Mouse (Mus musculus) heart, postnatal 0 days (tissue): ENCODE measurements at regions not wholly inside any gene's neighbourhood (a gene's known extent, or its start where the extent isn't known, plus 50 kb on each side); places are given as distances from the start of the nearest gene placed in this dataset.

Experiments used
- ATAC-seq: fragments of 200-750 bp; cut with Nextera tagmentation; 2 replicates; pipeline ENCODE4 v1.8.0; 2017; ENCODE audit warnings: low read depth, moderate number of reproducible peaks, moderate library complexity; ENCODE audit not compliant: insufficient read depth
- DNase-seq: peaks from one replicate; pipeline ENCODE4 v3.0.0-alpha.2; 2016; ENCODE audit warnings: low spot score
- H3K27ac ChIP-seq: fragments of 300-500 bp; sonication (generic); 2 replicates; pipeline ENCODE4 v1.5.1; 2014; ENCODE audit warnings: low read depth, mild to moderate bottlenecking
- H3K27me3 ChIP-seq: fragments of 300-500 bp; sonication (generic); 2 replicates; pipeline ENCODE4 v1.6.1; 2014; ENCODE audit warnings: low read length, mixed read lengths; ENCODE audit not compliant: control insufficient read depth, insufficient read depth
- H3K36me3 ChIP-seq: fragments of 300-500 bp; sonication (generic); replicated peaks from 2 replicates; pipeline ENCODE4 v1.6.1; 2014; ENCODE audit warnings: low read length, mixed read lengths; ENCODE audit not compliant: control insufficient read depth, insufficient read depth
- H3K4me1 ChIP-seq: fragments of 300-500 bp; sonication (generic); 2 replicates; pipeline ENCODE4 v1.6.1; 2014; ENCODE audit warnings: antibody characterized with exemption; ENCODE audit not compliant: control insufficient read depth, insufficient read depth
- H3K4me2 ChIP-seq: fragments of 300-500 bp; sonication (generic); 2 replicates; pipeline ENCODE4 v1.6.1; 2014; ENCODE audit warnings: low read depth, mild to moderate bottlenecking, low read length, moderate library complexity
- H3K4me3 ChIP-seq: fragments of 300-500 bp; sonication (generic); 2 replicates; pipeline ENCODE4 v1.5.1; 2014; ENCODE audit warnings: low read depth, low read length
- H3K9ac ChIP-seq: fragments of 300-500 bp; sonication (generic); replicated peaks from 2 replicates; pipeline ENCODE4 v1.6.1; 2014; ENCODE audit warnings: low read depth, low read length, mixed read lengths
- H3K9me3 ChIP-seq: fragments of 300-500 bp; sonication (generic); replicated peaks from 2 replicates; pipeline ENCODE4 v1.6.1; 2016; ENCODE audit warnings: low read length; ENCODE audit not compliant: control insufficient read depth
- CTCF ChIP-seq: IDR thresholded peaks from 2 replicates; pipeline ENCODE4 v1.5.1; 2016; ENCODE audit warnings: antibody characterized with exemption, control low read depth, low read depth
- EP300 ChIP-seq: IDR thresholded peaks from 2 replicates; pipeline ENCODE4 v1.6.1; 2016; ENCODE audit warnings: antibody characterized with exemption, low read depth
- WGBS: fragments of 180-500 bp; shearing (Covaris S2); extraction: QIAGEN DNeasy Blood & Tissue Kit; methylation state at CpG from one replicate; pipeline ENCODE4 v1.1.7; 2014; 5-methylcytosine and 5-hydroxymethylcytosine counted together

- Histone ChIP-seq H3K27ac (no peak overlapping the region), H3K27me3 (no peaks in the 10 kb centered on the region)
- ATAC-seq = peak; percentile 66; the same call in 1 of the 2 replicates
These were observed 51.2 kb upstream of the Tmem72 start for GRCm38 (mm10) chr6:116767738-116768522.

GRCm38 (mm10) chr6:116774954-116775675 lies 58.4 kb upstream of the Tmem72 start:
- Histone ChIP-seq H3K36me3 (no peaks in the 10 kb centered on the region), H3K27me3 (no peaks in the 10 kb centered on the region), H3K9ac (no peak overlapping the region), H3K4me1 (no peaks in the 10 kb centered on the region), H3K4me3 (no peak overlapping the region), H3K4me2 (no peak overlapping the region), H3K9me3 (no peaks in the 10 kb centered on the region), H3K27ac (no peak overlapping the region)
- peak; percentile 32 for DNase-seq
- 78% methylated on average over 12 of the region's 12 CpGs for WGBS
- TF ChIP-seq CTCF (peak; percentile 82), EP300 (no peak)
- ATAC-seq = no peak

More at GRCm38 (mm10) chr6:116767738-116768522, 51.2 kb upstream of the Tmem72 start:
- peak; percentile 61 for DNase-seq
- H3K4me1 ChIP-seq = no peaks in the 10 kb centered on the region
- 23% methylated on average over 17 of the region's 17 CpGs for WGBS
- H3K4me3 ChIP-seq = no peak overlapping the region
- no peaks in the 10 kb centered on the region for H3K36me3 ChIP-seq
- H3K9ac ChIP-seq = no peak overlapping the region
- no peak overlapping the region for H3K4me2 ChIP-seq
- TF ChIP-seq CTCF = peak; percentile 80
- no peak for TF ChIP-seq EP300
- H3K9me3 ChIP-seq = no peaks in the 10 kb centered on the region

- Histone ChIP-seq H3K4me2 (no peak overlapping the region), H3K9ac (no peak overlapping the region), H3K4me1 (no peaks in the 10 kb centered on the region), H3K4me3 (no peak overlapping the region), H3K27ac (no peak overlapping the region), H3K36me3 (no peaks in the 10 kb centered on the region), H3K27me3 (no peaks in the 10 kb centered on the region), H3K9me3 (no peaks in the 10 kb centered on the region)
- ATAC-seq = no peak
- TF ChIP-seq CTCF (no peak), EP300 (no peak)
- 36% methylated on average over 3 of the region's 3 CpGs for WGBS
- no peak for DNase-seq
These were observed 70.0 kb upstream of the Tmem72 start for GRCm38 (mm10) chr6:116786553-116787335.

- Histone ChIP-seq H3K4me2 (no peak overlapping the region), H3K4me3 (no peak overlapping the region), H3K9ac (no peak overlapping the region), H3K27ac (no peak overlapping the region), H3K4me1 (no peaks in the 10 kb centered on the region), H3K9me3 (no peaks in the 10 kb centered on the region), H3K36me3 (no peaks in the 10 kb centered on the region), H3K27me3 (no peaks in the 10 kb centered on the region)
- WGBS = 71% methylated on average over 4 of the region's 4 CpGs
- no peak for TF ChIP-seq EP300
- TF ChIP-seq CTCF = no peak
- ATAC-seq = no peak
- DNase-seq = no peak
These were observed 76.7 kb upstream of the Tmem72 start for GRCm38 (mm10) chr6:116793321-116793960.

- Histone ChIP-seq H3K9me3 (no peaks in the 10 kb centered on the region), H3K4me1 (no peaks in the 10 kb centered on the region), H3K27me3 (no peaks in the 10 kb centered on the region), H3K9ac (no peak overlapping the region), H3K4me3 (no peak overlapping the region), H3K36me3 (no peaks in the 10 kb centered on the region), H3K4me2 (no peak overlapping the region), H3K27ac (no peak overlapping the region)
- ATAC-seq (no peak), DNase-seq (no peak)
- no peak for TF ChIP-seq EP300
- TF ChIP-seq CTCF = no peak
- WGBS = 65% methylated on average over 9 of the region's 9 CpGs
These were observed 77.2 kb upstream of the Tmem72 start for GRCm38 (mm10) chr6:116793961-116794336.
